Mouse (Mus musculus): ENCODE results near the gene Tmub2.

GRCm38 (mm10) chr11:102318576-102319409 is 34.1 kb downstream of the Tmub2 start:
- TF ChIP-seq HCFC1 (IDR thresholded peaks at IDR 0.05; ENCODE audit: borderline replicate concordance, insufficient read depth, low read length): no peak
- no peak for TF ChIP-seq CHD2 (IDR thresholded peaks at IDR 0.05; ENCODE audit: low read depth, low read length)
